15 mouse cellular contexts compared by ENCODE assay signal in genomic region chr14:29433716-29434115, GRCm38 (mm10).
"Had no signal": no experiment of that assay in that cellular context is flagged by ENCODE, and none has a peak within 500 bp of the region (broad histone marks: within the 10 kb centered on the region; RNA-seq: fewer than 3 reads in every experiment).

No protein-coding gene starts in this region.

- H3K4me1 ChIP-seq: limb, embryonic 12.5 days; liver, embryonic 13.5 days; lung, embryonic 15.5 days; megakaryocyte, embryonic 14.5 days; stomach, embryonic 15.5 days had no signal

- ATAC-seq: liver, postnatal 0 days had no signal

- H3K36me3 ChIP-seq: limb, embryonic 12.5 days; liver, embryonic 13.5 days; lung, embryonic 15.5 days; midbrain, embryonic 12.5 days; stomach, embryonic 15.5 days had no signal

- H3K27me3 ChIP-seq: limb, embryonic 12.5 days; liver, embryonic 13.5 days; lung, embryonic 15.5 days; megakaryocyte, embryonic 14.5 days; stomach, embryonic 15.5 days had no signal

- H3K9ac ChIP-seq: limb, embryonic 12.5 days; liver, embryonic 13.5 days; liver, postnatal 0 days; lung, embryonic 15.5 days; midbrain, embryonic 12.5 days; stomach, embryonic 15.5 days had no signal

- H3K4me3 ChIP-seq: limb, embryonic 12.5 days; liver, embryonic 13.5 days; lung, embryonic 15.5 days; megakaryocyte, embryonic 14.5 days; midbrain, embryonic 12.5 days; stomach, embryonic 15.5 days had no signal

- DNase-seq: kidney, postnatal 25 days; layer of hippocampus, adult 9-11 months; liver; liver, embryonic 13.5 days; liver, postnatal 0 days; lung, postnatal 14 days; right cerebral cortex, postnatal 14 days; thymus, adult 2 months; thymus, postnatal 25 days had no signal

- H3K9me3 ChIP-seq: limb, embryonic 12.5 days; liver, embryonic 13.5 days; lung, embryonic 15.5 days; midbrain, embryonic 12.5 days; stomach, embryonic 15.5 days had no signal

- H3K4me2 ChIP-seq: limb, embryonic 12.5 days; liver, embryonic 13.5 days; lung, embryonic 15.5 days; midbrain, embryonic 12.5 days; stomach, embryonic 15.5 days had no signal

- H3K27ac ChIP-seq: limb, embryonic 12.5 days; liver, embryonic 13.5 days; lung, embryonic 15.5 days; macrophage; midbrain, embryonic 12.5 days; stomach, embryonic 15.5 days had no signal
